Mouse (Mus musculus): ENCODE measurements around the gene Ptprk.

Gene Ptprk

DNA sequence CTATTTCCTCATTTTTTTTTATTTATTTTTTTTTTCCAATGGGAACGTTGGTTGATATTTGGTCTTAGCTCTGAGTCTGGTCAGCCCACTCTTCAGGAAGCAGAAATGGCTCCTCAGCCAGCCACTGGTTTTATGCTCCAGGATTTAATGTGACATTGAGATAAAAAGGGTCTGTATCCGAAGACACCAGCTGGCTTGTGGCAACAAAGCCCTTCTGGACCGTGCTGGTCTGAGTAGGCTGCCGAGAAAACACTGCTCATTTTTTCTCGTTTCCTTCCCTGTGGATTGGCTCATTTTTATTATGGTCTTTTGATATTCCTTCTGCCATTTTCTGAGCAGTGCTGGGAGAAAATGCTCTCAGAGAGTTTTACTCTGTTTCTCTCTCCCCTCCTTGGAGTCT is 263.9 kb downstream of the Ptprk start:
- Histone ChIP-seq H3K27me3 (ENCODE audit: insufficient read depth, low read length) (no peaks in the 10 kb centered on the region), H3K9me3 (ENCODE audit: low read length) (no peaks in the 10 kb centered on the region), H3K4me1 (replicated peaks; ENCODE audit: low read depth, low read length) (no peaks in the 10 kb centered on the region), H3K36me3 (ENCODE audit: insufficient read depth, low read length) (no peaks in the 10 kb centered on the region), H3K4me3 (replicated peaks; ENCODE audit: low read length) (no peak overlapping the region)
- no peak for TF ChIP-seq NANOG (IDR thresholded peaks at IDR 0.05; ENCODE audit: borderline replicate concordance, low read length)
- no peak for TF ChIP-seq POU5F1 (IDR thresholded peaks at IDR 0.05; ENCODE audit: borderline replicate concordance, low read length)
- no peak for TF ChIP-seq CTCF (conservative IDR thresholded peaks at IDR 0.05; ENCODE audit: low read length)

DNA sequence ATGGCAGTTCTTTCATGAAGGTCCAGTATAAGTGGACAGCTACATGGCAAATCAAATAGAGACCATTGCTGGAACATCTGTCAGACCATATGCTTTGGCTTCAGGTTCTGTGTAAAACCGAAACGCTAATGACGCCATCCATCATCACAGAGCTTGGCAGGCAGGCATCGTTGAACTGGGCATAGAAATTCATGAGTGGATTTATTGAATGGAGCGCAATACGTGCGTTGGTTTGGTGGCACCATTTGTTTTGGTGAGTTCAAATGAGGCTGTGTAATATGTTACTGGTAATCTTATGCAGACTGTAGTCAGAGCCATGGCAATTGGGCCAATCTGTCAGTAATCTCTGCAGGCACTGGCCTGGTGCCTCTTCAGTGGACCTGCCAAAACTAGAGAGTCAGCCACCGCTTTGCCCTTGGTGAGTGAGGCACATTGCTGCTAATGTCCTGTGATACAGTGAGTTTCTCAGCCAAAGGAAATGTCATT is 270.6 kb downstream of the Ptprk start:
- peaks cover 4% of the 10 kb centered on the region; the same call in 1 of the 2 replicates for H3K4me1 ChIP-seq (replicated peaks; ENCODE audit: low read depth, low read length)
- no peak overlapping the region for H3K4me3 ChIP-seq (replicated peaks; ENCODE audit: low read length)
- no peaks in the 10 kb centered on the region for H3K36me3 ChIP-seq (ENCODE audit: insufficient read depth, low read length)
- TF ChIP-seq POU5F1 (IDR thresholded peaks at IDR 0.05; ENCODE audit: borderline replicate concordance, low read length) = no peak
- no peak for TF ChIP-seq NANOG (IDR thresholded peaks at IDR 0.05; ENCODE audit: borderline replicate concordance, low read length)
- TF ChIP-seq CTCF (conservative IDR thresholded peaks at IDR 0.05; ENCODE audit: low read length) = no peak
- H3K9me3 ChIP-seq (ENCODE audit: low read length) = no peaks in the 10 kb centered on the region
- H3K27me3 ChIP-seq (ENCODE audit: insufficient read depth, low read length) = no peaks in the 10 kb centered on the region

DNA sequence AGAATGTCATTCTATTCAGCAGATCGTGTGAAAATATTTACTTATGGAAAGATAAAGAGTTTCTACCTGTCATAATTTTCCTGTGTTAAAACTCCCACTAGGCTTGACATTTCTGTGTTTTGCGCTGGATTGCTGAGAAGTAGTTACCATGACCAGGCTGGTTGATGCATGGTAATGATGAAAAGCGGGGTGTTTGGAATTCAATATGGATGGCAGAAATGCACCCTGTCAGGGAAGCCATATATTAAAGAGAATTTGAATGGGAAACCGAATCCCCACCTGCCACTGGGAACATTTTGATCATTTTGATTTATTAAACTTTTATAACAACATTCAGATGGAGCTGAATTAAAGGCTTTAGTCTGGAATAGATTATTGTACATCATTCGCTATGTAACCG is 290.7 kb downstream of the Ptprk start:
- no peaks in the 10 kb centered on the region for H3K4me1 ChIP-seq (replicated peaks; ENCODE audit: low read depth, low read length)
- no peak overlapping the region for H3K4me3 ChIP-seq (replicated peaks; ENCODE audit: low read length)
- H3K27me3 ChIP-seq (ENCODE audit: insufficient read depth, low read length) = no peaks in the 10 kb centered on the region
- H3K36me3 ChIP-seq (ENCODE audit: insufficient read depth, low read length) = no peaks in the 10 kb centered on the region
- H3K9me3 ChIP-seq (ENCODE audit: low read length) = no peaks in the 10 kb centered on the region
- TF ChIP-seq CTCF (conservative IDR thresholded peaks at IDR 0.05; ENCODE audit: low read length) (no peak), NANOG (IDR thresholded peaks at IDR 0.05; ENCODE audit: borderline replicate concordance, low read length) (no peak), POU5F1 (IDR thresholded peaks at IDR 0.05; ENCODE audit: borderline replicate concordance, low read length) (no peak)

DNA sequence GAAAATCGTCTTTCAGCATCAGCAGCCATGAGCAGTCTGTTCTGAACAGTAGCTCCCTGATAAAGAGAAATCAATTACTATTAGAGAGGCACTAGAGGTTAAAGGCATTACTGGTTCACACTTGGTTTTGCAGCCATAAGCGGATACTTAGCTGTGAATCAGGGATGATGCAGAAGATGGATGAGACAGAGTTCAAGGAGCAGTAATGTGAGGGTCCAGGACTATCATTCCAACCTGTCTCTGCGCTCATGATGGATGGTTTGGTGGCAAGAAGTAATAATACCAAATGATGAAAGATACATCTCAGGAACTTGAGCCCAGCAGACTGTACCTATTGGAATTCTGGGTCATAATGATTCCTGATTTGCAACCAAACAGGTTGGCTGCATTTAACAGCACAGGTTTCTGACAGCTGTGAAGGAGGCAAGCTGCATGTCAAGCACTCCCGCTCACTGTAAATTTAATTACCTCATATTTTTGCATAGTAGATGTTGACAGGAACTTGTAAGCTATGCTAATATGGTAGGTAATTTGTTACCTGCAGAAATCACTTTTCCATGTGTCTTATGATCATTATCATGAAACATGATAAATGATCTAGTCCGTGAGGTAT is 291.6 kb downstream of the Ptprk start:
- H3K4me3 ChIP-seq (replicated peaks; ENCODE audit: low read length) = no peak overlapping the region
- H3K4me1 ChIP-seq (replicated peaks; ENCODE audit: low read depth, low read length) = no peaks in the 10 kb centered on the region
- no peaks in the 10 kb centered on the region for H3K36me3 ChIP-seq (ENCODE audit: insufficient read depth, low read length)
- no peaks in the 10 kb centered on the region for H3K27me3 ChIP-seq (ENCODE audit: insufficient read depth, low read length)
- no peaks in the 10 kb centered on the region for H3K9me3 ChIP-seq (ENCODE audit: low read length)
- TF ChIP-seq CTCF (conservative IDR thresholded peaks at IDR 0.05; ENCODE audit: low read length) = no peak
- TF ChIP-seq POU5F1 (IDR thresholded peaks at IDR 0.05; ENCODE audit: borderline replicate concordance, low read length) = no peak
- no peak for TF ChIP-seq NANOG (IDR thresholded peaks at IDR 0.05; ENCODE audit: borderline replicate concordance, low read length)

DNA sequence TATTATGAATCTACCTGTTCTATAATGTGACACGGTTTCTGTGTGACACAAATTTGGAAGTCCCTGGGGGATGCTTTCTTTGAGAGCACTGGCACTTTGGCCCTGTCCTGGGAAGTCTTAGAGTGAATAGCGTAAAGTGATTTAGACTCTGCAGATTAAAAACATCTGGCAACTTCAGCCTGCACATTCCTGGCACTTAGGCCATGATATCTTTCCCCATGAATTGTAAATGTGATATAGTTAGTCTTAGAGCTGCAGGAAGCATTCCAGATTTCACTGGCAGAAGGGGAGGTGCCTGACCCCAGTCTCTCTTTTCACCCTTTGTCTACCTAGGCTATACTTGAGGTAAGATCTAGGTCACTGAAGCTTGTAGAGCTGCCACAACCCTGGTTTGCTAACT is 295.2 kb downstream of the Ptprk start:
- Histone ChIP-seq H3K36me3 (ENCODE audit: insufficient read depth, low read length) (no peaks in the 10 kb centered on the region), H3K4me3 (replicated peaks; ENCODE audit: low read length) (no peak overlapping the region), H3K27me3 (ENCODE audit: insufficient read depth, low read length) (no peaks in the 10 kb centered on the region), H3K9me3 (ENCODE audit: low read length) (no peaks in the 10 kb centered on the region), H3K4me1 (replicated peaks; ENCODE audit: low read depth, low read length) (no peaks in the 10 kb centered on the region)
- TF ChIP-seq CTCF (conservative IDR thresholded peaks at IDR 0.05; ENCODE audit: low read length) (no peak), POU5F1 (IDR thresholded peaks at IDR 0.05; ENCODE audit: borderline replicate concordance, low read length) (no peak), NANOG (IDR thresholded peaks at IDR 0.05; ENCODE audit: borderline replicate concordance, low read length) (no peak)

DNA sequence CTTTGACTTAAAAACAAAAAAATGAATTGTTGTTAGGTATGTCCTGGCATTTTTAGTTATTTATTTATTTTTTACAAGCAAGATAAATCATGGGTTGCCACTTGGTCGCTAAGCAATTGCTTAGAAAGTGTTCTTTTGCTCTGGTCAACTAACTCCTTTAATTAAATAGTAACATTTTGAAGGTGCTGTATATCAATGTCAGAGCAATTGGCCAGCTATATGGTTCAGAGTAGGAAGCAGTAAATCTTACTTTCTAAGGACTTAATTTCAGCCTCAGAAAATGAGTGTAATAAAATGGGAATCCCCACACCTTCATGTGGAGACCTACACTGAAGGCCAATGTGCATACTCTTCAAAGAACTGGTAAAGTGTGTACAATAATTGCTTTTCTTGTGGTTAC is 300.3 kb downstream of the Ptprk start:
- Histone ChIP-seq H3K27me3 (ENCODE audit: insufficient read depth, low read length) (no peaks in the 10 kb centered on the region), H3K4me1 (replicated peaks; ENCODE audit: low read depth, low read length) (no peaks in the 10 kb centered on the region), H3K4me3 (replicated peaks; ENCODE audit: low read length) (no peak overlapping the region), H3K9me3 (ENCODE audit: low read length) (no peaks in the 10 kb centered on the region), H3K36me3 (ENCODE audit: insufficient read depth, low read length) (no peaks in the 10 kb centered on the region)
- TF ChIP-seq POU5F1 (IDR thresholded peaks at IDR 0.05; ENCODE audit: borderline replicate concordance, low read length) = no peak
- TF ChIP-seq CTCF (conservative IDR thresholded peaks at IDR 0.05; ENCODE audit: low read length) = no peak
- no peak for TF ChIP-seq NANOG (IDR thresholded peaks at IDR 0.05; ENCODE audit: borderline replicate concordance, low read length)

DNA sequence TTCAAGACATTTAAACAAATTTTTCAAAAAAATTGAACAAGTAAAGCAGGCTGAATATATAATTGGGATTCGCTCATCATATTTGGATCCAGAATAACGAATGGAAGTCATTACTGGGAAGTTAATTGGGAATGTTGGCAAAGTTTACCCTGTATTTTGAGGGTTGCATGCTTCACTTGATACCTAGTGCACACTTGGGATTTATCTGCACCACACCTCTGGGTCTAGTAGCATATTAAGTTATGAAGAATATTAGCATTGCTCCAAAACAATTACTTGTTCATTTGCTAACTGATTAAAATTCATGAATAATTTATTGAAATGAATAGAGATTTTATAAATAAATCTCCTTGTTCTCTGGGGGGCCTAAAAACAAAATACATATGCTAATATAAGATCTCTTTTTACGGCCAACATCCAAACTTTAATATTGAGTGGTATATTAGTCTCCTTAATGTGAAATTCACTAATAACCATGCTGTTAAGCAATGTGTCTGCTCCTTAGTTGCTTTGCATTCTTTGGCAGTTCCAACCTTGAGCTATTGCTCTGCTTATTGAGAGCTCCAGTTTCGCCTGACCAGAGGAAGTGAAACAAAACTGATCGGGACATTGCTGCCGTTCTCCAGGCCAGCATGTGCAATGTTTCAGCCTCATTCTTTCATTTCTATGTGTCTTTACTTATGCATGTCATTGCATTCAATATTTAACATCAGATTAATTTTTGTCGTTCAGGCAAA is 305.3 kb downstream of the Ptprk start:
- H3K36me3 ChIP-seq (ENCODE audit: insufficient read depth, low read length) = peaks cover 4% of the 10 kb centered on the region; the same call in 1 of the 2 replicates

DNA sequence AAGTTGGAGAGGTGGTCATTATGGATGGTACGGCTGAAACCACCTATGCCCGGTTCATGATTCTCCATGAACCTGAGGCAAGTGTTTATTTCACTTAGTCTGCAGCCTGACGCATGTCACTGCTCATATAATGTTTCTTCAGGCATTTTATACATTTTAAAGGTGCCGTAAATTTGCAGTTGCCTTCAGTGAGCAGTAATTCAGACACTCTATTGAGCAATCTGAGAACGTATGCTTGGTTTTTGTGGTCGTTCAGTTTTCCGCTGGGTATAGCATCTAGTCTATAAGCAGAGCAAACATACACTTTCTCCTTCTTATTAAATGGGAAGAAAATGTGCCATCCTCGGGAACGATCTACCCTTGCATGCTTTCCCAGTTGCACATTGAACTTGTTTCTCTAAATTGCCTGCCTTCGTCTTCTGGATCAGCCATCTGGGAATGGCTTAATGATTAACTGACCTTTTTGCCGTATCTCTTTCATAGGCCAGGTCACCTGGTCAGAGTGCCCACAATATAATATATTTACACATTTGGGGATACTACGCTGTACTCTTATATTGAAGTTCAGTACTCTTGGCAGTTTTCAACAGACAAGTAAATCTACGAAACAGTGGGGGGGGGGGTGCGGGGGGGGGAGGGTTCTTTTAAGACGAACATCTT is 313.1 kb downstream of the Ptprk start:
- no peaks in the 10 kb centered on the region for H3K4me1 ChIP-seq (replicated peaks; ENCODE audit: low read depth, low read length)
- no peaks in the 10 kb centered on the region for H3K9me3 ChIP-seq (ENCODE audit: low read length)
- H3K4me3 ChIP-seq (replicated peaks; ENCODE audit: low read length) = no peak overlapping the region
- no peaks in the 10 kb centered on the region for H3K27me3 ChIP-seq (ENCODE audit: insufficient read depth, low read length)
- peaks cover 4% of the 10 kb centered on the region; the same call in 1 of the 2 replicates for H3K36me3 ChIP-seq (ENCODE audit: insufficient read depth, low read length)
- TF ChIP-seq NANOG (IDR thresholded peaks at IDR 0.05; ENCODE audit: borderline replicate concordance, low read length) (no peak), CTCF (conservative IDR thresholded peaks at IDR 0.05; ENCODE audit: low read length) (no peak), POU5F1 (IDR thresholded peaks at IDR 0.05; ENCODE audit: borderline replicate concordance, low read length) (no peak)

More for the DNA sequence above, 305.3 kb downstream of the Ptprk start:
- Histone ChIP-seq H3K4me3 (replicated peaks; ENCODE audit: low read length) (no peak overlapping the region), H3K9me3 (ENCODE audit: low read length) (no peaks in the 10 kb centered on the region), H3K27me3 (ENCODE audit: insufficient read depth, low read length) (no peaks in the 10 kb centered on the region), H3K4me1 (replicated peaks; ENCODE audit: low read depth, low read length) (peaks cover 12% of the 10 kb centered on the region)
- TF ChIP-seq CTCF (conservative IDR thresholded peaks at IDR 0.05; ENCODE audit: low read length) (no peak), NANOG (IDR thresholded peaks at IDR 0.05; ENCODE audit: borderline replicate concordance, low read length) (no peak), POU5F1 (IDR thresholded peaks at IDR 0.05; ENCODE audit: borderline replicate concordance, low read length) (no peak)

Measured in E14TG2a.4 (cell line).